Mouse (Mus musculus) stomach, postnatal 0 days (tissue): ENCODE results near the gene Zfp334.
A peak's percentile ranks its signal among the peaks of the same experiment; 100 is the strongest.

Experiments used
- CTCF ChIP-seq: IDR thresholded peaks from 2 replicates; pipeline ENCODE4 v1.5.1; 2016; ENCODE audit warnings: antibody characterized with exemption, low read depth, mild to moderate bottlenecking, moderate library complexity
- EP300 ChIP-seq: optimal IDR thresholded peaks from 2 replicates; pipeline ENCODE3; 2016; ENCODE audit warnings: antibody characterized with exemption

- TF ChIP-seq CTCF (peak; percentile 94), EP300 (no peak)
Measured at GRCm38 (mm10) chr2:165360861-165361260, 27.2 kb downstream of the Zfp334 start.
